Mouse (Mus musculus) heart, postnatal 0 days (tissue): ENCODE data around the gene Agl. TPM values are rescaled to one million over a fixed set of nuclear protein-coding genes. Genes with fewer than 3 reads are reported as not detected.

ENCODE experiments used
- ATAC-seq: fragments of 200-750 bp; cut with Nextera tagmentation; 2 replicates; pipeline ENCODE4 v1.8.0; 2017; ENCODE audit warnings: low read depth, moderate number of reproducible peaks, moderate library complexity; ENCODE audit not compliant: insufficient read depth
- DNase-seq: peaks from one replicate; pipeline ENCODE4 v3.0.0-alpha.2; 2016; ENCODE audit warnings: low spot score
- H3K27ac ChIP-seq: fragments of 300-500 bp; sonication (generic); 2 replicates; pipeline ENCODE4 v1.5.1; 2014; ENCODE audit warnings: low read depth, mild to moderate bottlenecking
- H3K27me3 ChIP-seq: fragments of 300-500 bp; sonication (generic); 2 replicates; pipeline ENCODE4 v1.6.1; 2014; ENCODE audit warnings: low read length, mixed read lengths; ENCODE audit not compliant: control insufficient read depth, insufficient read depth
- H3K36me3 ChIP-seq: fragments of 300-500 bp; sonication (generic); replicated peaks from 2 replicates; pipeline ENCODE4 v1.6.1; 2014; ENCODE audit warnings: low read length, mixed read lengths; ENCODE audit not compliant: control insufficient read depth, insufficient read depth
- H3K4me1 ChIP-seq: fragments of 300-500 bp; sonication (generic); 2 replicates; pipeline ENCODE4 v1.6.1; 2014; ENCODE audit warnings: antibody characterized with exemption; ENCODE audit not compliant: control insufficient read depth, insufficient read depth
- H3K4me2 ChIP-seq: fragments of 300-500 bp; sonication (generic); 2 replicates; pipeline ENCODE4 v1.6.1; 2014; ENCODE audit warnings: low read depth, mild to moderate bottlenecking, low read length, moderate library complexity
- H3K4me3 ChIP-seq: fragments of 300-500 bp; sonication (generic); 2 replicates; pipeline ENCODE4 v1.5.1; 2014; ENCODE audit warnings: low read depth, low read length
- H3K9ac ChIP-seq: fragments of 300-500 bp; sonication (generic); replicated peaks from 2 replicates; pipeline ENCODE4 v1.6.1; 2014; ENCODE audit warnings: low read depth, low read length, mixed read lengths
- H3K9me3 ChIP-seq: fragments of 300-500 bp; sonication (generic); replicated peaks from 2 replicates; pipeline ENCODE4 v1.6.1; 2016; ENCODE audit warnings: low read length; ENCODE audit not compliant: control insufficient read depth
- CTCF ChIP-seq: IDR thresholded peaks from 2 replicates; pipeline ENCODE4 v1.5.1; 2016; ENCODE audit warnings: antibody characterized with exemption, control low read depth, low read depth
- EP300 ChIP-seq: IDR thresholded peaks from 2 replicates; pipeline ENCODE4 v1.6.1; 2016; ENCODE audit warnings: antibody characterized with exemption, low read depth
- whole genome bisulfite sequencing: fragments of 180-500 bp; shearing (Covaris S2); extraction: QIAGEN DNeasy Blood & Tissue Kit; methylation state at CpG from one replicate; pipeline ENCODE4 v1.1.7; 2014; 5-methylcytosine and 5-hydroxymethylcytosine counted together
- polyA plus RNA-seq: library from polyadenylated mRNA; unstranded; fragments of >200 nt; fragmentation: Nextera tagmentation; extraction: Ambion mirVana; gene quantifications from 2 replicates; pipeline ENCODE4 v1.2.1, GENCODE M21; 2015
- total RNA-seq: library from RNA; depleted of rRNA; stranded (reverse); fragments of >200 nt; gene quantifications from 2 replicates; pipeline ENCODE4 v1.2.3, GENCODE M21; 2014; ENCODE audit warnings: low replicate concordance

Gene Agl
- total and polyA plus RNA-seq, 2 experiments from 2014 or later, result 75.0 to 242 TPM

DNA sequence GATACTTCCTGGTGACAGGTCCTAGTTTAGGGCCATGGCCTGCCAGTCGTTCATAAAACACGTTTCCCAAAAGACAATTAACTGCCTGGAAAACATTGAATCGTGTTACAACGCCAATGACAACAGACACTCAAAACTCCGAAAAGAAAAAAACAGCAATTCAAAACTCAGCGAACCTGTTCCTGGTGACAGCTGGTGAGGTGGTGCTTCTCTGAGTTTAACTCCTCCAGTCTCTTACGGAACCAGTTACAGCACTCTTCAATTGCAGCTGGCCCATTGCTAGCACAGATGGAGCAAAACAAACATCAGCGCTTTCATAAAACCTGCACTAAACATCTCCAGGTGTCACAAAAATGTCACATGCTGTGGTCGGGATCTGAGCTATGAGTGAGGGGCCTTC lies 21.4 kb downstream of the Agl start:
- no peak for ATAC-seq
- no peak for DNase-seq
- no peaks in the 10 kb centered on the region for H3K27me3 ChIP-seq
- no peaks in the 10 kb centered on the region for H3K4me1 ChIP-seq
- H3K9ac ChIP-seq, result no peak overlapping the region
- no peak overlapping the region for H3K4me2 ChIP-seq
- no peaks in the 10 kb centered on the region for H3K9me3 ChIP-seq
- WGBS, result 87% methylated on average over 9 of the region's 9 CpGs
- peaks cover 92% of the 10 kb centered on the region for H3K36me3 ChIP-seq
- no peak overlapping the region for H3K4me3 ChIP-seq
- TF ChIP-seq CTCF (no peak), EP300 (no peak)
- no peak overlapping the region for H3K27ac ChIP-seq

DNA sequence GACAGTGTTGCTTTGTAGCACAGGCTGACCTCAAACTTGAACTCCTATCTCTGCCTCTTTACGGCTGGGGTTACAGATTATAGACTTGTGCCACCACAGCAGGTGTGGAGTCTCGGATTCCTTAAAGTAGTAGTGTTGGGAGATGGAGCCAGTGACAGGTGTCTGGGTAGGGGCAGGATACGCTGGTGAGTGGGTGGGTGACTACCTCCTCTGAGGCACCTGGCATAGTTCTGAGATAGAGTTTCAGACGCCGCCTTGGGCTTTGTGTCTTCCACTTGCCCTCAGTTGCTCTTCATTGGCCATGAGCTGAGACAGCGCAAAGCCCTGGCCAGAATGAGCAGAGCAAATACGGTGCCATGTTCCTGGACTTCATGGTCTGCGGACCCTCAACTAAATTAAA lies 22.1 kb downstream of the Agl start:
- 90% methylated on average over 8 of the region's 8 CpGs for whole genome bisulfite sequencing
- no peak for TF ChIP-seq EP300
- no peak for TF ChIP-seq CTCF

DNA sequence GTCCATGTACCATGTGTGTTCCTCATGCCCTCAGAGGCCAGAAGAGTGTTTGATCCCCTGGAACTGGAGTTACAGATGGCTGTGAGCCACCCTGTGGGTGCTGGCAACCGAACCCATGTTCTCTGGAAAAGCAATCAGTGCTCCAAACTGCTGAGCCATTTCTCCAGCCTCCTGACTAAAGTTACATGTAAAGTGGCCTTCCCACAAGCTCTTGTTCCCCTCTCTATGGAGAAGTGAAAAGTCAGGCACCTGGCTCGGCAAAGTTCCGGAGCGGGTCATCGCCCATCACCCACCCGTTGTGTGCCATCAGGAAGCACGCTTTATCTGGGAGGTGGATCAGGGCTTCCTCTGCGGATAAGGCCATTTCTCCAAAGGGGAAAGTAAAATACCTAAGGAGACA lies 23.2 kb downstream of the Agl start:
- WGBS, result 86% methylated on average over 8 of the region's 8 CpGs
- no peak for TF ChIP-seq EP300
- H3K9me3 ChIP-seq, result no peaks in the 10 kb centered on the region
- DNase-seq, result no peak
- no peak overlapping the region for H3K4me2 ChIP-seq
- no peak overlapping the region for H3K27ac ChIP-seq
- H3K4me1 ChIP-seq, result no peaks in the 10 kb centered on the region
- H3K9ac ChIP-seq, result no peak overlapping the region
- ATAC-seq, result no peak
- no peak overlapping the region for H3K4me3 ChIP-seq
- no peaks in the 10 kb centered on the region for H3K27me3 ChIP-seq
- H3K36me3 ChIP-seq, result peaks cover 92% of the 10 kb centered on the region

More for the DNA sequence above, 22.1 kb downstream of the Agl start:
- DNase-seq (no peak), ATAC-seq (no peak)
- Histone ChIP-seq H3K4me3 (no peak overlapping the region), H3K9me3 (no peaks in the 10 kb centered on the region), H3K9ac (no peak overlapping the region), H3K4me1 (no peaks in the 10 kb centered on the region), H3K27ac (no peak overlapping the region), H3K4me2 (no peak overlapping the region), H3K27me3 (no peaks in the 10 kb centered on the region), H3K36me3 (peaks cover 92% of the 10 kb centered on the region)

DNA sequence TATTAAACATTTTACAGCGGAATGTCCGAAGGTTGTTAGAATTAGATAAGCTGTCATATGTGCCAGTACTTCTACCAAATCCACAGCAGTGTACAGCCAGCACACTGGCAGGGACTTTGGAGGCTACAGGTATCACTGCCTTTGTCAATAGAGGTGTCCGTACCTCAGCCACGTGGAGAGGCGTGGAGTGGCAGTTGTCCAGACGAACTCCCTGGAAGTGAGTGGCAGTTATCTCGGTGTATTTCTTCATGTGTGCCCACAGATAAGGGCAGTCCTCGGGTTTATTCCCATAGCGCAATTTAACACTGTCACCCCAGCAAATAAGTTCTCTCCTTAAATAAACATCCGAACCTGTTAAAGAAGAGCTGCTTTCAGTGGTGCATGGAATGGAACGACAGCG lies 23.7 kb downstream of the Agl start:
- Histone ChIP-seq H3K9ac (no peak overlapping the region), H3K9me3 (no peaks in the 10 kb centered on the region), H3K27me3 (no peaks in the 10 kb centered on the region), H3K36me3 (peaks cover 93% of the 10 kb centered on the region), H3K4me3 (no peak overlapping the region), H3K4me1 (no peaks in the 10 kb centered on the region), H3K4me2 (no peak overlapping the region), H3K27ac (no peak overlapping the region)
- no peak for ATAC-seq
- DNase-seq, result no peak
- WGBS, result 74% methylated on average over 12 of the region's 12 CpGs
- TF ChIP-seq CTCF, result no peak
- TF ChIP-seq EP300, result no peak

GRCm38 (mm10) chr3:116776961-116777360 lies 31.0 kb downstream of the Agl start:
- Histone ChIP-seq H3K9me3 (no peaks in the 10 kb centered on the region), H3K27ac (no peak overlapping the region), H3K27me3 (no peaks in the 10 kb centered on the region), H3K4me3 (no peak overlapping the region), H3K4me1 (no peaks in the 10 kb centered on the region), H3K36me3 (peaks cover 94% of the 10 kb centered on the region), H3K4me2 (no peak overlapping the region), H3K9ac (no peak overlapping the region)
- 65% methylated on average over 2 of the region's 2 CpGs for WGBS
- no peak for DNase-seq
- ATAC-seq, result no peak
- no peak for TF ChIP-seq EP300
- no peak for TF ChIP-seq CTCF

GRCm38 (mm10) chr3:116773836-116774235 lies 34.1 kb downstream of the Agl start:
- H3K9me3 ChIP-seq, result no peaks in the 10 kb centered on the region
- H3K36me3 ChIP-seq, result peaks cover 87% of the 10 kb centered on the region
- H3K4me3 ChIP-seq, result no peak overlapping the region
- H3K4me2 ChIP-seq, result no peak overlapping the region
- WGBS, result 76% methylated on average over 12 of the region's 12 CpGs
- H3K27me3 ChIP-seq, result no peaks in the 10 kb centered on the region
- no peaks in the 10 kb centered on the region for H3K4me1 ChIP-seq
- no peak overlapping the region for H3K9ac ChIP-seq
- ATAC-seq (0 out of 2 replicates have a peak, but pooled peaks have one; percentile 33), DNase-seq (no peak)
- no peak for TF ChIP-seq EP300
- TF ChIP-seq CTCF, result no peak
- no peak overlapping the region for H3K27ac ChIP-seq
